Mouse (Mus musculus): ENCODE results near the gene D930048N14Rik. TPM values are rescaled to one million over a fixed set of nuclear protein-coding genes. Genes with fewer than 3 reads are reported as not detected.
"Not testable (repeated sequence)": the region's sequence is repeated elsewhere in the genome, so short reads cannot be mapped to it uniquely, and the experiment has no call there.

Gene D930048N14Rik
- total RNA-seq, 2 experiments from 2014 or later = not detected

- ATAC-seq (replicated peaks; ENCODE audit: low FRiP score, poor library complexity, severe bottlenecking) = peak; percentile 55; the same call in 1 of the 2 replicates
These were observed 25.4 kb upstream of the D930048N14Rik start for GRCm38 (mm10) chr11:51625187-51625820.

- no peak for ATAC-seq (replicated peaks; ENCODE audit: low FRiP score, poor library complexity, severe bottlenecking)
These were observed 23.3 kb upstream of the D930048N14Rik start for GRCm38 (mm10) chr11:51627425-51627824.

DNA sequence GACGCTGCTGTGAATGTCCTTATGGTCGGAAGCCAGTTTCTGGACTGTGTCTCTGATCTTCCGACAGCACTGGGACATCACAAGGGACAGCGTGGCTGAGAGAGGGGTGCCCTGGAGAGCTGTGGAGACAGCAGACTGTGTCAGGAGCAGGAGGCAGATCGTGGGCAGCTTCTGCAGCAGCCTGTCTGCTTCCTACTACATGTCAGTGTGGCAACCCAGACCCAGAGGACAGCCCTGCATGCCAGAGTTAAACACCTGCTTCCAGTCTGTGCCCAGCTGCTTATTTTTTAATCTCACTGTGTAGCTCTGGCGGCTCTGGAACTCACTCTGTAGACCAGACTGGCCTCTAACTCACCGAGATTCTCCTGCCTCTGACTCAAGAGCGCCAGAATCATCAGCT, 22.8 kb upstream of the D930048N14Rik start:
- no peak for ATAC-seq (replicated peaks; ENCODE audit: low FRiP score, poor library complexity, severe bottlenecking)

DNA sequence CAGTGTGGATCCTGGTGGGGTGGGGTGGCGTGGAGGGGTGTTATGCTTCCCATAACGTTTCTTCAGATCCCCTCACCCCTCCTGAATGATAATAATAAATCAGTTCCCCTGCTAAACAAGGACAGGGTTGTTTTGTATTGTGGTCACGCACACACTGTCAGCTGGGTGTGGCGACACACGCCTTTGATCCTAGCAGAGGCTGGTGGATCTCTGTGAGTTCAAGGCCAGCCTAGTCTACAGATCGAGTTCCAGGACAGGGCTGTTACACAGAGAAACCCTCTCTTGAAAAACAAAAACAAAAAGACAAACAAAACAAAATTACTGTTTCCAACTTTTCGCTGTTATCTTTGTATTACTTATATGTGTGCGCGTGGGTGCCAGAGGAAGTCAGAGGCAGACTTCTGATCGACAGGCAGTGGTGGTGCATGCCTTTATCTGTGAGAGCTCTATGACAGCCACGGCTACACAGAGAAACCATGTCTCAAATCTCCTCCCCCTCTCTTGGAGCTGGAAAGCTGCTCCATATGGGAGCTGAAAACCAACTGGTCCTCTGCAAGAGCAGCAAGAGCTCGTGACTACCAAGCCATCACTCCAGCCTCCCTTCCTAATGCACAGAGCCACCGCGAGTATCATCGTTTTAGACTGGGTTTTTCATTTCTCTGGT, 21.0 kb upstream of the D930048N14Rik start:
- ATAC-seq (replicated peaks; ENCODE audit: low FRiP score, poor library complexity, severe bottlenecking) = no peak

- no peak for ATAC-seq (replicated peaks; ENCODE audit: low FRiP score, poor library complexity, severe bottlenecking)
These were observed 18.5 kb upstream of the D930048N14Rik start for GRCm38 (mm10) chr11:51632130-51632753.

GRCm38 (mm10) chr11:51633200-51633599, 17.6 kb upstream of the D930048N14Rik start:
- ATAC-seq (replicated peaks; ENCODE audit: low FRiP score, poor library complexity, severe bottlenecking) = not testable (repeated sequence)

DNA sequence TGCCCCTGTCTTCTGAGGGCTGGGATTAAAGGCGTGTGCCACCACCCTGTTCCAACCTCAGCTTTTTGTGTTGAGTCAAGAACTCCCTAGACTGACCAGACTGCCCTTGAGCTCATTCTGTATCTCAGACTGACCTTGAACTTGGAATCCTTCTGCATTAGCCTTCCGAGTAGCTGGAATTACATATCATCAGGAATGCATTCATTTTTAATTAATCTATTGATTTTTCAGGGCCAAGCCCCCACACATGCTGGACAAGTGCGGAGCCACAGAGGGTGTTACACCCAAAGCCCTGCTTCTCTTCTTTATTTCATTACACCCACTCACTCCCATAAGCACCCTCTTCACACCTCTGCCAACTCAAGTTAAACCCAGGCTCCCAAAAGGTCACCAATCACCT, 17.0 kb upstream of the D930048N14Rik start:
- ATAC-seq (replicated peaks; ENCODE audit: low FRiP score, poor library complexity, severe bottlenecking) = no peak

DNA sequence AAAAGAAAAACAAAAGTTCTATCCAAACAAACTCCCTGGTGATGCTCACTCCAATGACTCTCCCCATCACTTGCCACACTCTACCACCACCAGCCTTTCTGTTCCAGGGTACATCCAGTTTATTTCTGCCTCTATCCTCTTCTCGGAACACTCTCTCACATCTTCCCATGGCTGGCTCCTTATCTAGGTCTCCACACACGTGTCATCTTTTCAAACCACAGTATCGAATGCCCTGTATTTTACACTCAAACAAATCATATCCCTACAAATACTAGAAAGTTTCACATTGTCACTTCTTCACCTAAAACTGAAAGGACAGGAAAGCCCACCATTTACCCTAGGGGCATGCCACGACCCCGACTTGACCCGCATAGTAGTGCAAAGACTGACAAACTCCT, 15.6 kb upstream of the D930048N14Rik start:
- no peak for ATAC-seq (replicated peaks; ENCODE audit: low FRiP score, poor library complexity, severe bottlenecking)

- ATAC-seq (replicated peaks; ENCODE audit: low FRiP score, poor library complexity, severe bottlenecking) = peak; percentile 78
These were observed 15.0 kb upstream of the D930048N14Rik start, which contains the start of gene Rmnd5b for GRCm38 (mm10) chr11:51635525-51636322. Gene Rmnd5b, minus strand, starts transcription at chr11:51635896.

GRCm38 (mm10) chr11:51636323-51636684, 14.4 kb upstream of the D930048N14Rik start:
- ATAC-seq (replicated peaks; ENCODE audit: low FRiP score, poor library complexity, severe bottlenecking) = peak; percentile 81

DNA sequence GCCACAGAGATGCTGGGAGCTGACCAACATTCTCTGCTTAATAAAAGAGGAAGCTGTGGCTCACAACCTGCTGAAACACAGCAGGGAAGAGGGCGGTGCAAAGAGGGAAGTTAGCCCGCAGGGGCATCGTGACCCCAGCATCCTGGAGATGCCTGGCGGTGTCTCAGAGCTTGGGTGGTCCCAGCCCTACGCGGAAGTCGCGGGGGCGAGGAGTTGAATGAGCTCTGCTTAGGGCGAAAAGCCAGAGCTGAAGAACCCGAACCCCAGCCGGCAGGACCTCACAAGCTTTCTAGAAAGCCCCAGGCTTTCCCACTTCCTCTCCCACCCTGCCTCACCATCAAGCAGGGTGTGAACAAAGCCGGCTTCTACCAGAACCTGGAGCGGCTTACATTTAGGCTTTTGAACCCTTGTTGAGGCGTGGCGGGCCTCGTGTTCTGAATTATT, 12.8 kb upstream of the D930048N14Rik start:
- no peak for ATAC-seq (replicated peaks; ENCODE audit: low FRiP score, poor library complexity, severe bottlenecking)

GRCm38 (mm10) chr11:51638497-51638896, 12.3 kb upstream of the D930048N14Rik start:
- ATAC-seq (replicated peaks; ENCODE audit: low FRiP score, poor library complexity, severe bottlenecking) = no peak

- no peak for ATAC-seq (replicated peaks; ENCODE audit: low FRiP score, poor library complexity, severe bottlenecking)
These were observed 10.0 kb upstream of the D930048N14Rik start for GRCm38 (mm10) chr11:51640748-51641147.

DNA sequence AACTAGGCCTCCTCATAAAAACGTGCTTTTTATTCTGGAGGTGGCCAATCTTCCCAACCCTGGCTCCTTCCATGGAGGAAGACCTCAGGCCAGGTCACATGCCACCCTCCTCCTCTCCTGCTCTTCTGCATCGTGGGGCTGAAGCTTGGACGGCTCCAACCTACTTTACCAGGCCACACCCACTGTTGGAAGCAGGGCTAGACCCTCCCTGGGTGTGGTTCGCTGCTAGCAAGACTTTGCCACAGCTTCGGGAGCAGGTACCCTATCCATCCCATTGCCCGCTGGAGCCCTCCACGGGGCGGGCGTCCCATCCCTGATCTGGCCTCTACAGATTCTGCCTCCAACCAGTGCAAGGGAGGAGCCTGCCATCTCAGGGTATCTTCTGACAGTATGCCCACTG, 7.6 kb upstream of the D930048N14Rik start:
- no peak for ATAC-seq (replicated peaks; ENCODE audit: low FRiP score, poor library complexity, severe bottlenecking)

- ATAC-seq (replicated peaks; ENCODE audit: low FRiP score, poor library complexity, severe bottlenecking) = no peak
These were observed 7.0 kb upstream of the D930048N14Rik start for GRCm38 (mm10) chr11:51643761-51644160.

GRCm38 (mm10) chr11:51644217-51644616, 6.5 kb upstream of the D930048N14Rik start:
- no peak for ATAC-seq (replicated peaks; ENCODE audit: low FRiP score, poor library complexity, severe bottlenecking)

DNA sequence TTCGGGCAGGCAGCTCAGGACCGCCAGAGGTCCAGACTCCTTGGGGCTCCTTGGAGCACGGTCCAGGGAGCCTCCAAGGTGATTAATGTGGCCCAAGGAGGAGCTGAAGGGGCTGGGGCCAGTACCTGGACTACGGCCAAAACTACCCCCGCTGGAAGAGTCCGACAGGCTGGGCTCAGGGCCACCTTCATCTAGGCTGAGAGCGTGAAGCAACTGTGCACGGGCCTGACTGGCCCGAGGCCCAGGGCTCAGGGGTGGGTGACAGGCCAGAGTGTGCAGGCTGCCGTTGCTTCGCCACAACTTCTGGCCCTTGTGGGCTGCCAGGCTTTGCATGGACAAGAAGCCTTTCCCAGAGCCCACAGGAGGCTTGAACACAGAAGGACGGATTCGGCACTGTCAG, 5.5 kb upstream of the D930048N14Rik start:
- no peak for ATAC-seq (replicated peaks; ENCODE audit: low FRiP score, poor library complexity, severe bottlenecking)

GRCm38 (mm10) chr11:51646245-51646644, 4.5 kb upstream of the D930048N14Rik start:
- no peak for ATAC-seq (replicated peaks; ENCODE audit: low FRiP score, poor library complexity, severe bottlenecking)

- no peak for ATAC-seq (replicated peaks; ENCODE audit: low FRiP score, poor library complexity, severe bottlenecking)
These were observed 3.7 kb upstream of the D930048N14Rik start for GRCm38 (mm10) chr11:51646751-51647667.

Data from erythroid progenitor cell, adult 5-6 weeks (primary cell).